Mouse (Mus musculus): ENCODE data around the gene 6430571L13Rik.
A peak's percentile ranks its signal among the peaks of the same experiment; 100 is the strongest.

The 6430571L13Rik gene

DNA sequence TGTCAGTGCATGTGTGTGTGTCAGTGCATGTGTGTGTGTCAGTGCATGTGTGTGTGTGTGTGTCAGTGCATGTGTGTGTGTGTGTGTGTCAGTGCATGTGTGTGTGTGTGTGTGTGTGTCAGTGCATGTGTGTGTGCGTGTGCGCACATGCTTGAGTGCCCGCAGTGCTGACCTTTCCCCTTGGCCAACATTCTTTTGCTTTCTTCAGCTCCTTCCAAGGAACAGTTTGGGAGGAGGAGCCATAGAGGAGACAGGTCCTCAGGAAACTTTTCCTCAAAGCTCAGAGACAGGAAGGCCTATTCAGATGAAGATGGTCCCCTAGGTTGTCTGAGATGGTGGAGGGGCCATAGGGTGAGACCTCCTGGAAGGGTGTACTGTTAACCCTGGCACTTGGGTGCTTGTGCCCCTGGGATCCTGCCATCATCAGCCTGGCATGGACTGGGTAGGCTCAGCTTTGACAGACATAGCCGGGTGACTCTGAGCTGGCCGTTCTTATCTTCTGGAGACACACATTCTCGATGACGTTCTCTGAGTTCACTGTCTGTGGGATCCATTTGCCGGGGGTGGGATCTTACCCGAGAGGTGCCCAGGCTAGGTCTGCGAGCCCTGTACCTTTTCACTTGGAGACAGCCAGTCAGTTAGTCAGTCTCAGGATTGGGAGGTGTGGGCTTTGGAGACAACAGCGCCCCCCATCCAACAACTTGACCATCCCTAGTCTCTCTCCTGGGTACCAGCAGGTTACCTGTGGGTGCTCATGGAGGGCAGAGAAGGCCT, 33.1 kb upstream of the 6430571L13Rik start:
- no peak for DNase-seq (ENCODE audit: low read depth, low spot score)

DNA sequence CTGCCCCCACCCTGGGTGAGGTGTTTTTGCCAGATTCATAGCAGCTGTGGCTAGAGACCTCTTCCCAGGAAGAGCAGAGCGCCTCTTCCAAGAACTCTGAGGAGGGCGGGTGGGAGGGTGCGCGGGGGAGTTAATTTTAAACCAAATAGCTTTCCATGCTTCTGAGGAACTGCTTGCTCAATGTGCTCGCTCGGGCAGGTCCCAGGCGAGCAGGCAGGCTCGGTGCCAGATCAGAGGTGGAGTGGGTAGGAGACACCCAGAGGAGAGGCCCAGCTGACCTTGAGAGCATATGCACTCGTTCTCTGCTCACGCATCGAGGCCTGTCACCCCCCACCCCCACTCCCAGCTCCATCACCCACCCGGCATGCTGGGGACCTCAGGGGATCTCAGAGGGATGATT, 32.5 kb upstream of the 6430571L13Rik start:
- DNase-seq (ENCODE audit: low read depth, low spot score): no peak

DNA sequence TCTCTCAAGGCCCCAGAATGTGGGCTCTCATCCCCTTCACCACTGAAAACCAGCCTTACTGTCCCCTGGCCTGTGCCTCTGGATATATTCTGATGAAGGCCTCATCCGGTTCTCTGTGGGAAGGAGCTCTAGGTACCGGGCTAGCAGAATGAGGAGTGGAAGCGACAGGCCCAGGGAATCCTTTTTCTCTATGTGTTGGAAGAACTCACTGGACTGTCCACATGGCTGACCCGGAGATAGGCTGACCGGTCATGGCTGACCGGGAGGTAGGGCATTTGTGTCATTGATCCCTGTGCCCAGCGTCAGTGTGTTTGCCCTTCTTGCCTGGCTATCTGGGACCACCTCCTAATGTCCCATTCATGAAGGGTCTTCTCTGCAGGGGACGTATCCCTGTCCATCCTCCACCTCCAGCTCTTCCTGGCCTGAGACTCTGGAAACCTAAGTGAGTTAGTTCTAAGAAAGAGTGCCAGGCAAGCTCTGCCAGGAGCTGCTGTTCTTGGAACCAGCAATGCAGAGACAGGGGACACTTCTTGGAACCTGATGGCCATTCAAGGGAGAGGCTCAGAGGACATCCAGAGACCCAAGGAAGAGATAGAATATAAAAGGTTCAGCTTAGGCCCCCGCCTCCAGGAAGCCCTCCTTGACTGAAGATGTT, 31.9 kb upstream of the 6430571L13Rik start:
- DNase-seq (ENCODE audit: low read depth, low spot score): no peak

DNA sequence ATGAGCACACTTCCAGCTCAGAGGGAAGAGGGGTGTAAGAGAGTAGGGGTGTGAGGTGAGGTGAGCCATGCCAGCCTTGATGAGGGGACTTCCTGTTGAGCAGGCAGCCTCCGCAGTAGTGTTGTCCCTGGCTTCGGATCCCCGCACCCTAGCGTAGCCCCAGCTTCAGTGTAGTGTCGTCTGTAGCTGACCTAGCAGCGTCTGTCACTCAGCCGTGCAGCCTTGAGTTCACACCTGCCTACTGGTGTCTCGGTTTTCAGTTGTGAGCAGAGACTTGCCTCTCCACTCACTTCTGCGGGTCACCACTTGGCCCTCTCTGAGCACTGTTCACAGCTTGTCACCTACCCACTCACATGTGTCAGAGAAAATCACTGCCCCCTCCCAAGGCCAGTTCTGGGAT, 31.2 kb upstream of the 6430571L13Rik start:
- DNase-seq (ENCODE audit: low read depth, low spot score): no peak

DNA sequence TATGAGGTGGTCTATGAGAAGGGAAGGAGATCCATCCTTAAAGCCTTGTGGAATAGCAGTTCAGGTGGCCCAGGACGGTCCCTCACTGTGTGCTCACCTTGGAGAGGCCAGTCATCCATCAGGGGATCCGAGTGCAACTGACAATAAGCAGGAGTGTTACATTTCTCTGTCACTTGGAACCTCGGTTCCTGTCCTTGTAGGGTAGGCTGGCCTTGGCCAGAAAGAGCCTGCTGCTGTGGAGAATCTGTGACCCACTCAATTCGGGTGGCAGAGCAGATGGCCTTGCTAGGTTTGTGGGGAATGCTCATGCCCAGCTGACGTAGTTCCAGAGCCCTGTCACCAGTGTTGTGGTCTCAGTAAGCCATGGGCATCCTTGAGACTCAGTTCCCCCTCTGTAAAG, 30.8 kb upstream of the 6430571L13Rik start:
- no peak for DNase-seq (ENCODE audit: low read depth, low spot score)

DNA sequence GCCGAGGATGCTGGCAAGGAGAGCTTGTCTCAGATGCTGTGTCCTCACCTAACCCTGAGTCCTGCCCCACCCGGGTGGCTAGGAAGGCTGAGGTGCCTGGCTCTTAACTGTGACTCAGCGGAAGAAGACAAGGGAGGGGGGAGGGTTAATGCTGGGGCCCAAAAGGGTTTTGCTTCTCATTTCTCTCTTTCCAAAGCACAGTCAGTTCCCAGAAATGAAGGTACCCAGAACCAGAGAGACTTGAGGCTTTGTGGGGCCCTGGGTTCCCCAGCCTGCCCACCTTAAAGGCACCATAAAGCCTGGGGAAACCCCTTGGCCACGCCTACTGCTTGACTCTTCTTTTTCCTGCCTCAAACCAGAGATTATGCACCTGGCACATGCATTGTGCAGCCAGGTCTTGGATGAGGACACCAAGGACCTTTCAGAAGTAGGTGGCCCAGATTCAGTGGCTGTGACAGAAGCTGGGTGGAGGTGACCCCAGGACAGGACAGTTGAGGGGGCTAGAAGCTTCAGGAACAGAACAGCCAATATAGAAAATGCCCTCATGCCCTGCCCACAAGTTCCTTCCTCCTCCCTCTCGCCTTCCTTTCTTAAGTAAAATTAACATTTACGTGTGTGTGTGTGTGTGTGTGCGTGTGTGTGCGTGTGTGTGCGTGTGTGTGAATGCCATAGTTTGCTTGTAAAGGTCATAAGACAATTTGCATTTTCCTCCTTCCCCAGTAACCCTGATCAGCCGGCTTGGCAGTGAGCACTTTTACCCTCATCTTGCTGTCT, 27.4 kb upstream of the 6430571L13Rik start:
- no peak for DNase-seq (ENCODE audit: low read depth, low spot score)

DNA sequence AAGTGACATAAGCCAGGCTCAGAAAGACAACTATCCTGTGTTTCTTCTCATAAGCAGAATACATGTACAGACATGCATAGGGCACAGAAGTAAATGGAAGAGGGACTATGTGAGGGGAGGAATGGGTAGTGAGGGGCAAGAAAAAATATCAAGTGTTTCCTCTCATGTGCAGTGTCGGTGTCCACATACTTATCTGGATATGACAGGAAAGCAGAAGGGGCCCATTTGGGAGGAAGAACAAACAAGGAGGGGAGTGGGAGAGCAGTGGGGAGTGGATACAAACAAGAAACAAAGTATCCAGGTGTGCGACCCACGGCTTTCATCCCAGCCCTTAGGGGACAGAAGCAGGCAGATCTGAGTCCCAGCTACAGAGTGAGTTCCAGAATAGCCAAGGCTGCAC, 26.5 kb upstream of the 6430571L13Rik start:
- no peak for DNase-seq (ENCODE audit: low read depth, low spot score)

DNA sequence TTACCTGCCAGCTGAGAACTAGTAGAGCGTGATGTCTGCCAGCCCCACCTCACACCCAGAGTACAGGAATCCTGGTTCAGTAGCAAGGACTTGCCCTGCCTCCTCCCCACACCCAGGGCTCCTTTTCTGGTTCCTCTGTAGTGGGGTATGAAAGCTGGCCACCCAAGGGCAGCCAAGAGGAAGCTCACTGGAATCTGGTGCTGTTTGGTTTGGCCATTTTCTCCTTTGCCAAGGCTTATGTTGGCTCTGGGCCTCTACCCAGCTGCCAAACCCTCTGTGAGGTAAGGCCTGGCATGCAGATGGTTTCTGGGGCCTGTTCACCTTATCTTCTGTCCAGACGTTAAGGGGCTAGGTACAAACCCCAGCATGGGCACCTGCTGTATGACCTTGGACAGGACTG, 24.6 kb upstream of the 6430571L13Rik start:
- no peak for DNase-seq (ENCODE audit: low read depth, low spot score)

DNA sequence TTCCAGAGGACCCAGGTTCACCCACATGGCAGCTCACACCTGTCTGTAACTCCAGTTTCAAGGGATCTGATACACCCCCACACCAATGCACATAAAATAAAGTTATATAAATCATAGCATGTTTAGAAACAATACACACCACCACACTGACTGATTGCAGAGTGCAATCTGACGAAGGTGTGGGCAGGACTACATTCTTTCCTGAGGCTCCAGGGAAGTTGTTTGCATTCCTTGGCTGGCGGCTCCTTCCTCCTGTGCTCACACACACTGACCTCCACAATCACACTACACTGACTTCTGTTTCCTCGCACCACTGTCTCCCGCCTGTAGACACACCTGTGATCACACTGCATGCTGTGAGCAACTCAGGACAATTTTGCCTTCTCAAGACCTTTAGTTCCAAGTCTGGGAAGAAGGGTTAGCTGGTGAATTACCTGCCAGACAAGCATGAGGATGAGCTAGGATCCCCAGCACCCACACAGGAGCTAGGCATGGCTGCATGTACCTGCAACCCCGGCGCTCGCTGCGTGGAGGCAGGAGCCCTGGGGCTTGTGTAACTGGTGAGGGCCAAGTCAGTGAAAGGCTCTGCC, 17.8 kb upstream of the 6430571L13Rik start:
- DNase-seq (ENCODE audit: low read depth, low spot score): no peak

DNA sequence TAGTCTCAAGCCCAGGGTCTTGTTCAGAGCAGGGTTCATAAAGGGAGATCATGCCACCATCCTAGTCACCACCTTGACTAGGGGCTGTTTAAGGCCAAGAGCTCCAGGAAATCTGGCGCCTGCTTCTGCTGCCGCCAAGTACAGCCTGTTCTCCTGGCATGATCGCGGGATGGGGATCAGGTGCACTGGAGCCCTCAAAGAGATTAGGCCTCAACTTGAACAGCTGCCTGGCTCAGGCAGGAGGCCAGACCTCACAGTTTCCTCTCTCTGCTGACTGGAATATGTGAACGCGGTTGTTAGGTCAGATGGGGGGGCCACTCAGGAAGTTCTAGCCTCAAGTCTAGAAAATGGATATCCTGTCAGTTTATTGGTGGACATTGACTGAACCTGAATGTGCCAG, 16.8 kb upstream of the 6430571L13Rik start:
- no peak for DNase-seq (ENCODE audit: low read depth, low spot score)

DNA sequence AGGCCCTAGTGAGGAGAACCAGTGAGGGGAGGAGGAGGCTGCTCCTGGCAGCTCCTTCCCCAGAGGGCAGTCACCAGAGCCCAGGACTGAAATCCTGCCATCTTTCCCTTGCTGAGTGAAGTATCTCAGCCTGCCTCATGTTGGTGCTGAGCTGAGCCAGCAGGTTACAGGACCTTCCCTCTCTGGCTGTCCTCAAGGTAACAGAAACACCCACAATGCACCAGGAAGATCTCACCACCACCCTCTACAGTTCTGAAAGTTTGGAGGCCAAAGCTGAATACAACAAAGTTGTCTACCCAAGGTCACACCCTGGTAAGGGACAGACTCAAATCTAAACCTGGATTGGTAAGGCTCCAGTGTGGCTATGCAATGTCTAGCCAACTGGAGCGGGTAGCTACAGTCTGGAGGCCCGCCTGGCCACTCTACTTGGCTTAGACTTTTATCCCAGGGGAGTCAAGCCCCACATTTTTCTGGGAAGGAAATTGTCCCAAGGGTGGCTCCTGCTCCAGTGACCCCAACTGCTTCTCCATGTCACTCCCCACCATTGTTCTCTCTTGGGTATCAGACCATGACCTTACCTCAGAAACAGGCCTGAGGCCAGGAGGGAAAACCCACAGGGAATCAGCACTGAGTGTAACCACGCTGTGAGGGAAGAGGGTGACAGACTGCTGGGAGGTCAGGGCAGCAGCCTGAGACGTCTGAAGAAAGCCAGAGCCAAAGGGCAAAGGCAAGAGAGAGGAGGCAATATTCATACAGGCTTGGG, 15.4 kb upstream of the 6430571L13Rik start:
- no peak for DNase-seq (ENCODE audit: low read depth, low spot score)

DNA sequence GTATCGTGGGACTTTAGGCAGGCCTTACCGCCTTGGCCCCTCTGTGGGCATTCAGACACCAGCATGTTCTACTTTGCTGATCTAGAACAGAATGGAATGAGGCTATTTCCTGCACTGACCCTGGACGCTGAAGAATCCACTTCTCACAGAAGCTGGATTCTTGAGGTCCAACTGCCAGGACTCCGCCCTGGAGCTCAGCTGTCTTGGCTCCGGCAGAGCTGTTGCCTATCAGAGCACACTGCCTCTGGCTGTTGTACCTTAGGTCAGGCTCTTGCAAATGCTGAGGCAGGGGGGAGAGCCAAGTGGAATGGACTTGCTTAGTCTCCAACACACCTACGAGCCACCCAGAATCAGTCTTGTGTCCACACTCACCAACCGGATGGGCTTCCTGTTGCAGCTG, 14.5 kb upstream of the 6430571L13Rik start:
- no peak for DNase-seq (ENCODE audit: low read depth, low spot score)

DNA sequence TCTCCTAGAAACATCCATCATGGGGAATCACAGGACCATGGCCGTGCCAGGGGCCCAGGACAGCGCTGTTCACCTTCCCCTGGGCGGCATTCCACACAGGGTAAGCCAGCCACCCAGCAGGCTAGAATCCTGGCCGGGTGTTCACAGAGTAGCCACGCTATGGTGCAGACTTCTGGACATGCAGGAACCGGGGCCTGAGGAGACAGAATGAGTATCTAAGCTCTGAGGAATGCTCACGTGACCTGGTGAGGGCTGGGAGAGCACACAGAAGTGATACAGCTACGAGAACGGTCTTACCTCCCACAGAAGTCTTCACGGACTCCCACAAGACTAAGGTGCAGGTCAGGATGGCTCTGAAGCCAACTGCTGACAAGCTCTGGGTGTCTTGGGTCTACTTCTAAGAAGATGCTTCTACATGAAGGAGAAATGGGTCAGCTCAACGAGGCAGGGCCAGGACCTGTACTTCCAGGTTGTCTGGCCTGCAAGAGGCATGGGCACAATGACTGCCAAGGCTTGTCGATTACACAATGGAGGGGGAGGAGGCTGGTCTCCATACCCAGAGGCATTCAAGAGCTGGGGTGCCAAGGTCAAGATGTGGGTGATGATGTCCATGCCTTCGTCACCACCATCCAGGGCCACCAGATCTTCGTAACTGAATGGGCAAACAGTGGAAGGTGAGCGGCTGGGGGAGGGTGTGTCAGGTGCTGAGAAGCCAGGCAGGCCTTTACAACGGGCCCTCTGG, 12.4 kb upstream of the 6430571L13Rik start:
- no peak for DNase-seq (ENCODE audit: low read depth, low spot score)

DNA sequence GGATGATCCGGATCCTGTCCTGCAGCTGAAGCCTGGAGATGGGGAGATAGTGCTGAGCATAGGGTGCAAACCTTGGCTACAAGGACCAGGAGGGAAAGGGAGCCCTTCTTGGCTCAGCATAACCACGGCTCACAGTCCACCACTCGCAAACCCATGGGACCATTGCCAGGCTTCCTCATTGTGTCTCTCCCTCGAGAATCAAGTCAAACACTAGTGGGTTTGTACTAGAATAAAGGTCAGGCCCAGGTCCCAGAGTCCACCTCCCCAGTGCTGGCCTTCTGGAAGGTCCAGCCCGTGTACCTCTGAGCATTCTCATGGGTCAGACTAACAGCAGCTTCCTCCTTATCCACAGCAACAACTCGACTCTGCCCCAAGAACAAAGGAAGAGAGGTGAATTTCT, 9.6 kb upstream of the 6430571L13Rik start:
- DNase-seq (ENCODE audit: low read depth, low spot score): no peak

DNA sequence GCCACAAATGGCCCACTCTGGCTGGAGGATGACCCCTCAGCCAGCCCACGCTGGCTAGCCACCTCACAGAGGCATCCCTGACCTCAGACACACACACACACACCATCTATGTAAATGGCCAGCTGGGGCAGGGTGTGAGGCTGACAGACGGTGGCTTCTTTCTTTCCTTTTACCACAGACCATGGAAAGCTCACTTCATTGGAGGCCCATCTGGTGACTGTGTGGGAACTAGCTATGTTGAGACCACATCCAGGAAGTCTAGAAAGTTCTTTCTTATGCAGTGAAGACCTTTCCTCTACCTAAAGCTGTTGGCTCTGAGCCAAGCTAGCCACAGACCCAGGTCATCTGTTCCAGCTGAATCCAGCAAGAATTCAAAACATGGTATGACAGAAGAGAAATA, 6.7 kb upstream of the 6430571L13Rik start:
- DNase-seq (ENCODE audit: low read depth, low spot score): no peak

DNA sequence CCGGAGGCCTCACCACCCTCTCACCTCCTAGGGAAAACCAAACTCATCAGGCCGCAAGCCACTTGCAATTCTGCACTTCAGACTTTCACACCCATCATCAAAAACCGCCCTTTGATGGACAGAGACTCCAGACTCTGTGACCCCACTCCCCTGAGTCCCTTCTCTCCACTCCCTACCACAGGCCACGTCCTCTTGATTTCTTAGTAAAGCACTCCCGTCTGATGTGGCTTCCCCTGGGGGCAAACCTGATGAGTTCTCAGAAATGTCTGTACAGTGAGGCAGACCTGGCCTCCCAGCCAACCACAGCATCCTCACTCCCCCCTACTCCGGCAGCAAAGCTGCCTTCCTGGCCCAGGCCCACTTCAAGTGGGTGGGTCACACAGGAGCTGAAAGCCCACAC, 6.0 kb upstream of the 6430571L13Rik start:
- DNase-seq (ENCODE audit: low read depth, low spot score): no peak

DNA sequence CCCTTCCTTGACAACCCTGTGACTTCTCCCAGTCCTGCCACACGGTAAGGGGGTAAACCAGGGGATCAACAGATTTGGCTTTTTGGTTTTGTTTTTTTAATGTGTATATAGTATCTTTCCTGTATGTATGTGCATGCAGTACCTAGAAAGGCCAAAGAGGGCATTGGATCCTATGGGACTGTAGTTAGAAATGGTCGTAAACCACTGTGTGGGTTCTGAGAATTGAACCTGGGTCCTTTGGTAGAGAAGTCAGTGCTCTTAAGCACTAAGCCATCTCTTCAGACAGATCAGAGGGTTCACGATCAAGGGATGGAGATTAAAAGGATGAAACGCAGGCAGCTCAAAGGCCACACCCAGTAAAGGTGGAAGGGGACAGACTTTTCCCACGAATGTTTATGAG, 5.4 kb upstream of the 6430571L13Rik start:
- no peak for DNase-seq (ENCODE audit: low read depth, low spot score)

DNA sequence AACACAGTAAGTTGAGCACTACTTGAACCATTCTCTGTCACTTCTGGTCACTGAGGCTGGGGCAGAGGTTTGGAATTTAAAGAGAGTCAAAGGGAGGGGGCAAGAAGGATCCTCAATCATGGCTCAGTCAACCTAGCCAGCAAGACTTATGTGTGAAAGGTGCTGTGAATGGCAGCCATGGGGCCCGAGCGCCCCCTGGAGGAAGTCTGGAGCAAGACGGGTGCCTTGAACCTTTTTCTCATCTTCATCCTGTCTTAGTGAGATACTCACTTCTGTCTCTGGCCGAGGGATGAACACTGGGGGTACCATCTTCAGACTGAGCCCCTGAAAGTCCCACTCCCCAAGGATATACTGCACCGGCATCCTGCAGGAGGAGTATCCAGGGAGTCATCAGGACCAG, 4.5 kb upstream of the 6430571L13Rik start:
- DNase-seq (ENCODE audit: low read depth, low spot score): no peak

DNA sequence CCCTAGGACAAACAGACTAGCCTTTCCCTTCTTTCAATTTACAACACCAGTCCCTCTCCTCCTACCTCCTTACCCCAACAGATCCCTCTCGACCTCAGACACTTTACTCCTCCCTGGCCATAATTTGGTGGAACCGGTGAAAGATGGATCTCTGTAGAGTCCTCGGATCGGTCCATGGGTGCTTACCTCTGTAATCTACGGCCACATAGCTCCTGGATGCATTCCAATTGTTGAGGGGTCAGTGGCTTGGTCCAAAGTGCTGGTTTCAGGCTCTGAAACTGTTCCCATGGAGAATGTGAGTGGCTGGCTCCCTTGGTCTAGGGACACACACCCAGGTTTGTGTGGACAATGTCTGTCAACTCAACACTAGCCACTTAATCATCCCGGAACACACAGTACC, 4.0 kb upstream of the 6430571L13Rik start:
- no peak for DNase-seq (ENCODE audit: low read depth, low spot score)

DNA sequence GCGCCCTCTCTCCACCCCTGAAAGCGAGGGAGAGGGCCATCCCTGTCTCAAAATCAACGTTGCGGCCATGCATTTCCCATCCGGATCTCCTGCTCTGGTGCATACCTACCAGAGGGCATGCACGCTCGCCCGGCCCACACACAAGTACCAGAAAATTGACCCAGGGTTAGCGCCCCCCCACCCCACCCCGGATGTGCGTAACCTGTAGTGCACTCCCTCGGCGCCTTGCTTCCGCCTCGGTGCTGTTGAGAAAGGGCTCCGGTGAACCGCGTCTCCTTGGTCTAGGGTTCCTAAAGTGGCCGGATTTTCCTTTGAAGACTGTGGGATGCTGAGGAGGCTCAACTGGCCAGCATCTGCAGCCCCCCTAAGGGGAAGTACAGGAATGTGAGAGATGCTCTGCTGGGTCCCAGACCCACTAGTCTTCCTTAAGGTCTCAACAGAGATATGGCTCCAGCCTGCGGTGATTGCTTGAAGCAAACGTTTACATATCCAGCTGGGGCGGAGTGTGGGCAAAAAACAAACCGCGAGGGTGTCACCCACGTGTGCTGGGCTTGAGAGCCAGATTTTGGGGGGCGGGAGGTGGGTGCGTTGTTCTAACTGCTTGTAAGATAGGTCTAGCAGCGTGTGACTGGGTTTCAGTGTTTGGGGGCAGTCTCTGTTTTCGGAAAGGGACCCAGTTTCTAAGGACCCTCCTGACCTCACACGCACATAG, 2.1 kb upstream of the 6430571L13Rik start, which contains the start of gene Hemk1:
Hemk1 (minus strand) TSS at position 179 of the 712 bp plus-strand sequence.
- DNase-seq (ENCODE audit: low read depth, low spot score): peak; percentile 62
